Mouse (Mus musculus) large intestine, adult 2 months (tissue): Measurements from ENCODE around the gene 2610528J11Rik. TPM values are rescaled to one million over a fixed set of nuclear protein-coding genes. Genes with fewer than 3 reads are reported as not detected.
"Not testable (repeated sequence)": the region's sequence is repeated elsewhere in the genome, so short reads cannot be mapped to it uniquely, and the experiment has no call there.

Experiments
- DNase-seq: peaks from one replicate; pipeline ENCODE4 v3.0.0-alpha.2; 2012; ENCODE audit warnings: low read depth, low spot score
- WGBS: fragments of 180-500 bp; shearing (Covaris S2); methylation state at CpG from one replicate; pipeline ENCODE4 v1.1.7; 2018; 5-methylcytosine and 5-hydroxymethylcytosine counted together
- polyA plus RNA-seq: library from polyadenylated mRNA; depleted of rRNA; stranded (reverse); fragments of >200 nt; gene quantifications from 2 replicates; pipeline ENCODE4 v1.2.3, GENCODE M21; 2012

Gene 2610528J11Rik
- polyA plus RNA-seq, 1 experiment: 93.0 TPM

- WGBS: 27% methylated on average over 6 of the region's 6 CpGs
- no peak for DNase-seq
Observed at GRCm38 (mm10) chr4:118537801-118538200, 11.0 kb downstream of the 2610528J11Rik start.

- WGBS: 42% methylated on average over 10 of the region's 10 CpGs
- no peak for DNase-seq
Observed at GRCm38 (mm10) chr4:118539904-118540303, 13.1 kb downstream of the 2610528J11Rik start.

- DNase-seq: no peak
Observed at GRCm38 (mm10) chr4:118542510-118543157, 15.8 kb downstream of the 2610528J11Rik start.

GRCm38 (mm10) chr4:118543158-118543530 lies 16.3 kb downstream of the 2610528J11Rik start:
- DNase-seq: peak; percentile 63
- WGBS: 6% methylated on average over 13 of the region's 13 CpGs

More at GRCm38 (mm10) chr4:118542510-118543157, 15.8 kb downstream of the 2610528J11Rik start:
- WGBS: 44% methylated on average over 9 of the region's 9 CpGs

- DNase-seq: peak; percentile 87
- WGBS: 3% methylated on average over 24 of the region's 24 CpGs
Observed at GRCm38 (mm10) chr4:118543592-118544260, 16.9 kb downstream of the 2610528J11Rik start, which contains the start of gene Tmem125. Gene Tmem125, minus strand, starts transcription at chr4:118544044.

GRCm38 (mm10) chr4:118544441-118545127 lies 17.8 kb downstream of the 2610528J11Rik start:
- WGBS: 35% methylated on average over 14 of the region's 14 CpGs
- no peak for DNase-seq

- DNase-seq: not testable (repeated sequence)
- 83% methylated on average over 23 of the region's 23 CpGs for WGBS
Observed at GRCm38 (mm10) chr4:118547424-118548129, 20.8 kb downstream of the 2610528J11Rik start.

GRCm38 (mm10) chr4:118548130-118548480 lies 21.3 kb downstream of the 2610528J11Rik start:
- WGBS: 82% methylated on average over 10 of the region's 10 CpGs
- peak; percentile 44 for DNase-seq

- DNase-seq: no peak
- WGBS: 66% methylated on average over 3 of the region's 3 CpGs
Observed at GRCm38 (mm10) chr4:118553039-118553649, 26.3 kb downstream of the 2610528J11Rik start.

GRCm38 (mm10) chr4:118564062-118564925 lies 37.5 kb downstream of the 2610528J11Rik start:
- 74% methylated on average over 13 of the region's 13 CpGs for WGBS
- no peak for DNase-seq

- WGBS: 64% methylated on average over 3 of the region's 3 CpGs
- DNase-seq: no peak
Observed at GRCm38 (mm10) chr4:118564926-118565279, 38.1 kb downstream of the 2610528J11Rik start.

- no peak for DNase-seq
- 33% methylated on average over 7 of the region's 7 CpGs for WGBS
Observed at GRCm38 (mm10) chr4:118566161-118566676, 39.4 kb downstream of the 2610528J11Rik start.

GRCm38 (mm10) chr4:118568709-118569108 lies 41.9 kb downstream of the 2610528J11Rik start:
- no peak for DNase-seq
- WGBS: 31% methylated on average over 10 of the region's 10 CpGs

- no peak for DNase-seq
- 55% methylated on average over 23 of the region's 23 CpGs for WGBS
Observed at GRCm38 (mm10) chr4:118569320-118569719, 42.5 kb downstream of the 2610528J11Rik start.

GRCm38 (mm10) chr4:118571441-118571840 lies 44.6 kb downstream of the 2610528J11Rik start:
- WGBS: 71% methylated on average over 15 of the region's 15 CpGs
- DNase-seq: no peak

- peak; percentile 29 for DNase-seq
- WGBS: 8% methylated on average over 6 of the region's 6 CpGs
Observed at GRCm38 (mm10) chr4:118576097-118576496, 49.3 kb downstream of the 2610528J11Rik start.

GRCm38 (mm10) chr4:118579313-118579712 lies 52.5 kb downstream of the 2610528J11Rik start:
- no peak for DNase-seq
- WGBS: 39% methylated on average over 13 of the region's 13 CpGs
